Mouse (Mus musculus) skeletal muscle tissue, adult 2 months (tissue): Measurements from ENCODE around the gene Rbfox3.

Experiments
- DNase-seq: peaks from one replicate; pipeline ENCODE4 v3.0.0-alpha.2; 2012; ENCODE audit warnings: low read depth, low spot score

The Rbfox3 gene

DNA sequence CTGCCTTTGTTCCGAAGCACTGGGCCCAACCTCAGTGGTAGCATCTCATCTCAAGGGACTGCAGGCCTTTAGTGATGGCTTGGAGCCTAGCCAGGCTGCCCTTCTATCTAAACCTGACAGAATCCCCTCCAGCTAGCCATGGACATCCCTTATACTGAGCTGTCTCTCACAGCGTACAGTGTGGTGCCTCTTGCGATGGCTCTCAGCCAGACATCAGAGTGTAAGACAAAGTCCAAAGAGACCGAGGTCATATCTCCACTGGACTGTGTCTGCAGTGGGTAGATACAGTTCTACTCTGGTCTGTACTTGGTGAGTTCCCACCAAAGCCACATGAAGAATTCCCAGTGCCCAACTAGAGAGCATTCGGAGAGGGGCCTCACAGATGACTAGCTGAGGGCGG lies 240.2 kb downstream of the Rbfox3 start:
- DNase-seq: no peak

DNA sequence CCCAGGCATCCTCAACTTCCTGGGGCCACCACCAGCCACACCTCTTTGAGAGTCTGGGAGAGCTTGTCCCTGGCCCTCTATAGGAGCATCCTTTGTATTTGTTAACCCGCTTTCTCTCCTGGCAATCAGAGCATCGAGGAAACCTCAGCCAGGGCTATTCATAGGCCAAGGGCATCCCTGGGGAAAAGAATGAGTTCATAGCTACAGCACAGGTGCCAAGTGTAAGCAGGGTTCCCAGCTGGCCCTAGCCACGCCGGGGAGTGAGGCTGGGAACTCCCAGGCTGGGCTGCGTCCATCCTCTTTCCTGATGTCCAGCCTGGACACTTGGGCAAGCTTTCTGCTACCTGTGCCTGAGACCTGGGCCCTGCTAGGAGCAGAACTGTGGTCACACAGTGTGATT lies 241.6 kb downstream of the Rbfox3 start:
- DNase-seq: peak; percentile 36

DNA sequence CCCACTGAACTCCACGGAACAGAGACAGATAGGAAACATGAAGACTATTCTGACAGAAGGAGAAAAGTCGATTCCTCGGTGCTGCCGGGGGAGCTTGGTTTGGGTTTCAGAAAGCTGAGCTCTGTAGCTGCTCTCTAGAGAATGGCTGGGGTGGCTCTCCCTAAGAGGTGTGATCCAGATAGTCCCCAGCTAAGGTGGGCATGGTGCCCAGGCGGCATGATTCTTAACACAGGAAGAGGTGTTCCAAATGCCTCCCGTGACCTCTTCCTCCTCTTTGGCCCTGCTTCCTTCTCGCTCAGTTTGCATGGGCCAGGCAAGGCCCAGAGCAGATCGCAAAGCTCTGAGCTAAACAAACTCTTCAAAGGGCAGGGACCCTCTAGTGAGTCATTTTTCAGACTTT lies 243.0 kb downstream of the Rbfox3 start:
- DNase-seq: no peak

DNA sequence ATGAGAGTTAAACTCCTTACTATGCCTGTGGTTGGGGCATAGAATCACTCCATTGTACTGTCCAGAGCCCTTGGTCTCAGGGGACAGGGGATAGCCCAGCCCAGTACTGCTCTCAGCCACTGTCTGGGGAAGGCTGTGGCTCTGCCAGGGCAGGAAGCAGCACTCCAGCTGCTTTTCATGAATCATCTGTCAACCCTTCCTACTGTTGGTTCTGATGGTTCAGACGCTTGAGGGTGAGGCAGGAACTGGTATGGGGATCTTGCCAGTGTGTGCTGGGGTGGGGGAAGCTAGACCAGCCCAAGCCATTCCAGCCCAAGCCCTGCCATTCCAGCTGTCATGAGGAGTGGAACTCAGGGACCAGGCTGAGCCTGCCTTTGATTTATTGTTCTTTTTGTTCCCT lies 243.5 kb downstream of the Rbfox3 start:
- DNase-seq: no peak

DNA sequence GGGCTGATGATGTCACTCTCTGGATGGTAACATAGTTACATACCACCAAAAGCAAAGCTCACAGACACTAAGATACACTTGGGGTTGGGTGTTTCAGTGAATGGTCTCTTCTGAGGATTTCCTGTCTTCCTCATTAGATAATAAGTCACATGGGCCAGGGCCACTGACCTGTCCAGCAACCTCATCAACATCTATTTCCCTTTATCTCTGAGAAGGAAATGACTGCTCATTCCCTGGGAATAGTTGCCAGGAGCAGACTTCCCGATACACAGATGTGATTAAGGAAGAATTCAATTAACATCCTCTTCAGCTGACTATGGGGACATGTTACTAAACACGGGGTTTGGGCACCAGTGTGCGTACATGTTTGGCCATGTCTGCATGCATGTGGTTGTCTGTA lies 245.2 kb downstream of the Rbfox3 start:
- no peak for DNase-seq

DNA sequence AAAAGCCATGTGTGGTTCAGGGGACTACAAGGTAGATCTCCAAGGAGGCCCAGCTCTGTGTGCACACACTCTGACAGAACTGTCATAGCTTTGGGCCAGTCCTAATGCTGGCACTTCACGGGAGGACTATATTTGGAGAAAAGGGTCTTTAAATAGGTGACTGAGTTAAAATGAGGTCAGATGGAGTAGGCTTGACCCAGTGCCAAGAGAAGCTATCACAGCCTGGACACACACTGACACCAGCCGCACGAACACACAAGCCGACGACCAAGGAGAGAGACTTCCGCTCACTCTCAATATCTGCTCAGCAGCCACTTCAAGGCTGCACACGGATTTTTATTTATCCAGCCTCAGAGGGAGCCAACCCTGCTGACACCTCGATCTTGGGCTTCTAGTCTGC lies 248.1 kb downstream of the Rbfox3 start:
- DNase-seq: no peak

DNA sequence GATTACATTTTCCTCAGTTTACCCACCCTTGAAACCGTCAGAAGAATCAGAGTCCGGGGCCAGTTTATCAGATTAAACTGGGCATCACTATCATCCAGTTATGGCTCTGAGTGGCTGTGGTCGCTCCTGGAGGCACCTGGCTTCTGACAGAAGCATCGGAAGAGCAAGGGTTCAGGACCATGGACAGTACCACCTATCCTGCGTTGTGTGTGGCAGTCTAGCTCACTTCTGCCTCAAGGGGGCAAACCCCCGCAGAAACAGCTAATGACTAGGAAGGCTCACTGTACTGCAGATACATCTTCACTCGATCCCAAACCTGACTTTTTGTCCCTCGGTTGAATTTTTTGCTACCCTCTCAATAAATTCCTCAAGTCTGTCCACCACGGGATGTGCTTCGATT lies 252.1 kb downstream of the Rbfox3 start:
- DNase-seq: peak; percentile 6

DNA sequence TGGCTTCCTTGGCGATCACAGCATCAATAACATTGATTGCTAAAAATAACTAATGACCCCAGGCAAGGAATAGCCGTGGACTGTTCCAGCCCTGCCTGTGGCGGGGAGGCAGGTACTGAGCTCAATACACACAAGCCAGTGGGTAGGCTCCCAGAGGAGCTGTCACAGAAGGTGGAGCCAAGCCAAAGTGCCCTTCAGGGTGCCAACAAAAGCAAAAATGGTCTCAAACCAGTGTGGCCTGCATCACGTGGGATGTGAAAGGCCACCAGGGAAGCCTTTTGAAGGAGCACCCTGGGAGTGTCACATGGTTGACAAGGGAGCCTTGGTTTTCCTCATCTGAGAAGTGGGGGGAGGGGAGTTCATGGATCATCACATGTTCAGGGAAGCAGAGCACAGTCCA lies 255.6 kb downstream of the Rbfox3 start:
- no peak for DNase-seq

DNA sequence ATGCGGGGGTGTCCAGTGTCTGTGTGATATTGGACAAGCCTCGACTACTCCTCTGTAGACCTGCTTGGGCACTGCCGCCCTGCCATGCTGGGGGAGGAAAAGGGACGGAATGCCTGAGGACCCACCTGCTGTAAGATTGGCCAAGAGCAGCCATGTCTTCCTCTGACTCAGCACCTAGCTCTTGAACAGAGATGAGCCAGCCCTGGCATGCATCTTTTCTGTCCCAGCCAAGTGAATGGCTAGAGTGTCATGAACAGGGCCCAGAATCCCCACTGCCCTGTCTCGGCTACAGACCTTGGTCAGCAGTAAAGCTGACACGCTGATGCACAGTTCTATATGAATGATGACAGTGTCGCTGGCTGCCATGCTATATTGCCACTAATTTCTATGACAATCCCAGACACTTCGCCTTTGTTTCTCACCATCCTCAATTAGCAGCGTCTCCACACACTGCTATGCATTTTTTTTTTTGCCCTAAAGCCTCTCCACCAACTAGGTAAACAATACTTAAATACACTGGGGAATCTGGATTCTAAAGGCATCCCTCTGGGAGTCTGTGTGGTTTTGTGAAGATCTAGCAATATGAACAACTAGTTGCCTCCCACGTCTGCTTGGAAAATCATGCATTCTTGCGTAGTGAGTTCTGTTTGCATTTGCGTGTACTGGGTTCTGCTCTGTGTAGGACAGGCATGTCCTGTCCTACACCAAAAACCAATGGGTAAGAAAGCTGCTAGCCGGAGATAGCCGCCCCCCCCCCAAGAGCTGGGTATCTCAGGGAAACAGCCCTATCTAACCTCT lies 257.7 kb downstream of the Rbfox3 start:
- no peak for DNase-seq

DNA sequence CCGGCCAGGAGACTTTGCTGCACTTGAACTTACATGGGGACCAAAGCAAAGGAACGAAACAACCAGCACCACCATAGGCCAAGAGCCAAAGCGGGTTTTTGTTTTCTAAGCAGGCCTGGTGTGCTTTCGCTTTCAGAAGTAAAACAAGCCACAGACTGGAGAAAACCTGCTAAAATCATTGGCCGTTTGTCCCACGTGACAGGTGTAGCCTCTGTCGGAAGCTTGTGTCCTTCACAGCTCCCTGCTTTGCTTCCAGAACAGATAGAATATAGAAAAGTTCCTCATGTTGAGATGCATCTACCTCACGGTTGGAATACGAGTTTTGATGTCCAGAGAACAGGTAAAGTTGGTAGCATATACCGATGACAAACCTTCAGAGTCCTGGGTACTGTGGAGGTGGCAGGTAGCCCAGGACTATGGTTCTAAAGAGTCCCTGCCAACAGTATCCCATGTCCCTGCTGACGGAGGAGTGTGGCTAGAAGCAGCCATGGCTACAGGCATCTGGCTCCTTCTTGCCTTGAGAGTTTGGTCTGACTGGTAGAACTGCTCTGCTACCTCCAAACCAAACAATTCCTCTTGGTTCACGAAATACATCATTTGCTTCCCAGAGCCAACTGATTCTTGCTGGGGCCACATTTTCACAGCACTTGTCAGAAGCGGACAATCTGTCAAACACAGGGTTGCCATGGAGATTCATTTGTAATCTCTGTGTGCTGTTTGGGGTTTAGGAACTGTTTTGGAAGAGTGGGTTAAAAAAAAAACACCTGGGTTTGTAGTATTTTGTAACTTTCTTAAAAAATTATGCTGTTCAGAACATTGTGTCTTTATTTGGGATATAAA lies 258.8 kb downstream of the Rbfox3 start:
- DNase-seq: no peak

DNA sequence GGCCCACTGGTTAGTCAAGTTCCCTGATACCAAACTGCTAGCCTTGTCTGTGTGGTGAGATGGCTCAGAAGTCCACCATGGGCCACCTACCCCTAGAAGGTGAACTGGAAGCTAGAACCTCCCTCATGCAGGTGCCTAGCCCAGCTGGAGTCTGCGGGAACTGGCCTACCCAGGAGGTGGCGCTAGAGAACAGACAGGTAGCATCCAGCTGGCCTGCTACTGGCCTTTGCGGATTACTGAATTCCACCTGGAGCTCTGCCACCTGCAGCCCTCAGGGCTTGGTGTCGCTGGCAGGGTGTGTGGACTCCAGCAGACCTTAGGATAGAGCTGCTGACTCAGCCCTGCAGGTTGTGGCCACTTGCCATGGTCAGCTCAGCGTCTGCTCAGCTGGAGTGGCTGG lies 263.0 kb downstream of the Rbfox3 start:
- peak; percentile 18 for DNase-seq

DNA sequence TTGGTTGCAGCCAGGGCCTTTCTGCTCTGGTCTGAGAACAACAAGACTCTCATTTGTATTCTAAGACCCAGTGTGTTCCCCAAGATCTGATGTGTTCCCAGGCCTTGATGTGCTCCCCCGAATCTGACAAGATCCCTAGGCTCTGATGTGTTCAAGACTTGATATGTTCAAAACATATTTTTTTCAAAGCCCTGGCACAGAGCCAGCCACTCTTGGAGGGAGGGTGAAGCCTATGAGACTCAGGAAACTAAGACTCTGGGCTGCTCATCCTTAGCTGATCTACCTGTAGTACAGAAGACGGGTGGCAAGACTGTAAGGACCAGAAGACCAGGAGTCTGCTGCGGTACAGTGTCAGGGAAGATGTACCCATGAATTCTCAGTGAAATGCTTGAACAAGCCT lies 264.5 kb downstream of the Rbfox3 start:
- no peak for DNase-seq

DNA sequence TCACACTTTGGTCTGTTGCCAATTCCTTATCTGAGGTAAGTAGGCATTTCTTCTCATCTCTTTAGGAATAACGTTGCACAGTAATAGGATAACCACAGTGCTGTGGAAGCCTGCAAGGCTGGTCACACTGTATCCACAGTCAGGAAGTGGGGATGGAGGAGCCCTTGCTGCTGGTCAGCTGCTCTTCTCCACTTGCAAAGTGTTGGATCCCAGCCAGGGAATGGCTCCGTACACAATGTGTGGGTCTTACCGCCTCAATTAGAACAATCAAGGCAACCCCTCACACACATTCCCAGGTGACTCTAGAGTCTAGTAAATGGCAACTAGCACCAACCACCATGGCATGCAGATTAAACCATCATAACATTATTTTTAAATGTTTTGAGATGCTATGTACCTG lies 266.2 kb downstream of the Rbfox3 start:
- DNase-seq: no peak

DNA sequence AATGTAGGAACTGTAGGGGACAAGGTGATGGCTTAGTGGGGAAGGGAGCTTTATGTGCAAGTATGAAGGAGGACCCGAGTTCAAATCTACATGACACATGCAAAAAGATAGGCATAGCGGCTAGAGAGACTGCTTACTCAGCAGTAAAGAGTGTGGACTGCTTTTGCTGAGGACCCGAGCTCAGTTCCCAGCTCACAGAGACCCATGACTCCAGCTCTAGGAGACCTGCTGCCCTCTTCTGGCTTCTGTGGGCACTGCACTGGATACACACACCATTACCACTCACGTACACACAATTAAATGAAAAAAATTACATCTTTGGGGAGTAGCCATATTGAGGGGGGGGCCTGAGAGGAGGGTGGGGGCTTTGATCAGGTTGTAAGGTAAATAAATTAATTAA lies 270.7 kb downstream of the Rbfox3 start:
- no peak for DNase-seq

DNA sequence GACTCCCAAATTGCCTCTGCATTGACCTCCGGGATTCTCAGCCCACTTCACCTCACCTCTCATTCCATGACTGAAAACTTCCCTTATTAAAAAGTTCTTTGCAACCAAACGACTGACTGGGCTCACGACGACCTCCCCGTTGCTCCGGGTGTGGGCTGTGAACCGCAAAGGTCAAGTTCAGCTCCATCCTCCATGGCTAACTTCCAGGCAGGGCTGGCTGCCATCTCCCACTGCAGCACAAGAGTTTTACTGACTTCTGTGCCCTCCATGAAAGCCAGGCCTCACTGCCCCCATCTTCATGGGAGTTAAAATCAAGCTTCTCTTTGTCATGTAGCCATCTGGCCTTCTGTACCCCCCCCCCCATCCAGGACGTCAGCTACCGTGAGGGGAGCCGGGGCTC lies 273.7 kb downstream of the Rbfox3 start:
- no peak for DNase-seq

DNA sequence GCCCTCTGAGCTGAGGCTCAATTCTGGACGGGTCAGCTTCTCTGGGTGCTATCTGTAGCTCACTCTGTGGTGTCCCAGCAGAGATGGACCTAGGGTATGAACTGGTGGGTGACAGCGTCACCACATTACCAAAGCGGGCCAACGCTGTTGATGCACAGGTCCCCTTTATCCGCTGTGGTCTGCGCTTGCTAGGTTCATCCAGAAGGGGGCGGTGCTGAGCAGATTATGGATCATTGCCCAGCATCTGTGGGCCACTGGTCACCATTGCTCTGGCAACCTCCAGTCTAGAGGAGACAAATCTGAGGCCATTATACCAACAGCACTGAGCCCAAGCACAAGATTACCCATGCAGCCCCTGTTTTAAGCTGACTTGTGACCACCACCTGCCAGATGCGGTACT lies 276.8 kb downstream of the Rbfox3 start:
- no peak for DNase-seq

DNA sequence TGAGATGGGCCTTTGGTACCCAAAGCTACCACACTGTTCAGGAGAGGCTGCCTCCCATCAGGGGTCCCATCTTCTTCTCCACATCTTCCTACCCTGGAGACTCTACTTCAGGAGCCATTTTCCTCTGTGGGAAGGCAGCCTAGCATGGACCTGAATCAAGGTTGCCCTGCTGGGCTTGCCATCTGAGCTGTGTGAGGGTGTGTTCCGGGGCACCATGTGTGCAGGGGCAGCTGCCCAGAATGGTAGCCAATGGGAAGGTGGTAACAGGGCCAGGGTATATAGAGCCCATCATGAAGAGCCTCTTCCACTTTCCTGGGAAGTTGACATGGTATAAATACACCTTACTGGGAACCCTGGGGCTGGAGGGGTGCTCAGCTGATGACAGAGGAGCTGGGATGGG lies 281.7 kb downstream of the Rbfox3 start:
- DNase-seq: no peak

DNA sequence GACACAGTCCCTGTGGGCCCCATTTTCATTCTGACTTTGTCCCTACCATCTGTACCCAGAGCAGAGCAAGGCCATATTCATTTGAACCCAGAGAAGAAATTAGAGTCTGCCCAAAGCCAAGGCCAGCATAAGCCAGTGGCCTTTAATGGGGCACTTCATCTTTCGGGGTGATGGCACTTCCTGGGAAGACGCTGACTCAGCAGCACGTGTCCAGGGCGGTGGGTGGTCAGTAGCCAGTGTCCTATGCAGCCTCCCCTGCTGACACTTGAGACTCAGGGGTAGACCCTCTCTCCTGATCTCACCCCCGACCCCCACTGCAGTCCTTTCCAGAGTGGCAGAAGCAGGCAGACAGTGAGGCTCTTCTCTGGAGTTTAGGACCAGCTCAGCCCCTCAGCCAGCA lies 283.9 kb downstream of the Rbfox3 start:
- DNase-seq: no peak

DNA sequence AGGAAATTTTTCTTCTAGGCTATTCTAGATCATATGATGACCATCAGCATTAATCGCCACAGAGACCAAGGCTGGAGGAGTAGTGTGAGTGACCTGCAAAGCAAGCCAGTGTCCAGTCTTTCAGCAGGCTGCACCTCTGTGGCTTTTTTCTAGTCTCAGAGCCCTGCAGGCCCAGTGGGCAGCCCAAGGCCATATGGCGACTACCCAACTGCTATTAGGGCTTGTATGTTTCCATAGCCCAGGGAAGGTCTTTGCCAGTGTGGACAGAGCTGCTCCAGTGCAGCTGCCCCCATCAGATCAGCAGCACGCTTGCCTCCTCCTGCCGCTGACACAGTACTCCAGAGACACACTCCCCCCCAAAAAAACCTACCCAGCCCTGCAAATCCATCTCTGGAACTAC lies 290.5 kb downstream of the Rbfox3 start:
- no peak for DNase-seq

DNA sequence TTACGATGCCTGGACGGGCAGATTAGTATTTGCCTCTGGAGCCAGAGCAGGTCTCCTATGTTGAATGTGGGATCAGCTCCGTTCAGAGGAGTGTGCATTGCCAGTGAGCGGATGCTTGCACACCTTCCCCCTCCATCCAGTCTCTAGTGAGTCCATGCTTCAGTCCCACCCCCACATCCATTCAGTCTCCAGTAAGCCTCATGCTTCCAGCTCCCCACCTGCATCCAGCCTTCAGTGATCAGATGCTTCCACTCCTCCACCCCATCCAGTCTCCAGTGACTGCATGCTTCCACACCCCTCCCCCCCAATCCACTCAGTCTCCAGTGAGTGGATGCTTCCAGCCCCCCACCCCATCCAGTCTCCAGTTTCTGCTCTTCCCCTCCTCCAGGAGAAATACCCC lies 297.3 kb downstream of the Rbfox3 start:
- DNase-seq: no peak

DNA sequence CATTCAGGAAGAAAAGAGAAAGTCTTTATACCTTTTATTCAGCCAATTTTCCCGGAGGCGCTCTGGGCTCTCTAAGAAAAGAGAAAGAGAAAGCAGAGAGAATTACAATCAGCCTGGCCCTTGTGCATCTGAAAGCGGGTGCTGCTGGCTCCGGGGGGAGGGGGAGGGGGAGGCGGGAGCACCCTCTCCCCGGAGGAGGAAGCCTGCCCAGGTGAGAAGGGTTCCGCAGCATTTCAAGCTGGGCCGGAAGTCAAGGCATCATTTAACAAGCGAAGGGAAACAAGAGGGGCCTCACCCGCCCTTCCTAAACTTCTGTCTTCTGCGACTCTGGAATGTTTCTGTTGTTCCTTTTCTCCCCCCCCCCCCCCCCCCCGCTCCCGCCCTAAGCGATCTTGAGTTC lies 301.3 kb downstream of the Rbfox3 start:
- DNase-seq: no peak

DNA sequence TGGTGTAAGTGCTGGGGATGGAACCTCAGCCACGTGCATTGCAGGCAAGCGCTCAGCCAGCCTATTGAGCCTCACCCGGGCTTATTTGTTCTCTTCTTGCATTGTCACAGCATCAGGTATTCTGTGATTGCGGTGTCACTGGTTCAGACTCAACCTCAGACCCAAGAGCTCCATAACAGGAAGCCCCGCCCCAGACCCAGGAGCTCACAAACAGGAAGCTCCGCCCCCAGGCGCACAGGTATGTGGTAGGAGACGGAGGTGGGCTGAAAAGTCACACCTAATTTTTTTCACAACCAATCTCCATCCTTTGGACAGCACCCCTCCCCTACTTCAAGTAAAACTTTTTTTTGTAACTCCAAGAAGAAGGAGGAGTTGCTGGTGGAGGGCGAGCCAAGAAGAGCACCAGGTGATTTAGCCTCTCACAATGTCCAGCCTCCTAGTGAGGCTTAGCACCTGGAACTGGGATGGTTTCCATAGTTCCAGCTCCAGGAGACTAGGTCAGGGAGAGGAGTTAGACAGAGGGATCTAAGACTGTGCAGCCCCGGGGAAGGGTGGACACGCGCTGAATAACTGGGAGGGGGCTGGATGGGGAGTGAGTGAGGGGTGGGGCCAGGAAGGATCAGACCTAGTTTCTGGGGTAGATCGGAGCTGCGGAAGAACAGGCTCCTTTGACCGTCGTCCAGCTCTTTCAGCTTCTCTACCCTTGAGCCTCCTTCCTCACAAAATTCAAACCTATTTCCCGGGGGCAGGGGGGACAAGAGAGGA lies 302.0 kb downstream of the Rbfox3 start:
- DNase-seq: no peak
